Mouse (Mus musculus) bone marrow macrophage, adult 2 months (primary cell): ENCODE results near the gene Akr7a5.

Source experiments
- CTCF ChIP-seq: IDR thresholded peaks from 2 replicates; pipeline ENCODE4 v1.5.1; 2012; ENCODE audit warnings: low read depth, mild to moderate bottlenecking, low read length, moderate library complexity
- POLR2A ChIP-seq: IDR thresholded peaks from 2 replicates; pipeline ENCODE4 v1.6.1; 2012; ENCODE audit warnings: mild to moderate bottlenecking, low read depth, low read length, borderline replicate concordance

DNA sequence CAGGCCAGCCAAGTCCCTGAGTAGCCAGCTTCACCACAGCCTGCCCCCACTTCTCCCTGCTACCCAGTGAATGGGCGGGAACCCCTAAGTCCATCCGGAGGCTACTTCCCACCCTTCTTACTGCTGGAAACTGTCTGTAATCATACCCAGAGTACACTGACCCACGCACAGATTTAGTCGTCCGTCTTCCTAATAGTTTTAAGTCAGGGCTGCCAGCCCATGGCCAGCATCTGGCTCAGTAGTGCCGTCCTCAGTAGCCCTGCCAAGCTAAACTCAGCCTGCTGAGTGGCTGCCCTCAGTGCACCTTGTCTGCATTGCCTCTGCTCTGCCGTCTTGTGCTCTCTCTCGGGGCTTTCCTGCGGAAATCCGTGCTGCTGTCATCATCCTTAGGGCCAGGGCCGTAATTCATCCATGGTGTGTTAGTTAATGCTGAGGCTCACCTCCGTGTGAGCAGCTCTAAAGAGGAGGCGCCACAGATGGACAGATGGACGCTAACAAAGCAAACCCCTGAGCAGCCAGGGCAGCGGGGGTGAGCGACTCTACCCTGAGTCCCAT is 28.7 kb upstream of the Akr7a5 start:
- TF ChIP-seq CTCF (no peak), POLR2A (no peak)
